22 mouse cellular contexts compared by ENCODE assay signal in the genomic region with DNA sequence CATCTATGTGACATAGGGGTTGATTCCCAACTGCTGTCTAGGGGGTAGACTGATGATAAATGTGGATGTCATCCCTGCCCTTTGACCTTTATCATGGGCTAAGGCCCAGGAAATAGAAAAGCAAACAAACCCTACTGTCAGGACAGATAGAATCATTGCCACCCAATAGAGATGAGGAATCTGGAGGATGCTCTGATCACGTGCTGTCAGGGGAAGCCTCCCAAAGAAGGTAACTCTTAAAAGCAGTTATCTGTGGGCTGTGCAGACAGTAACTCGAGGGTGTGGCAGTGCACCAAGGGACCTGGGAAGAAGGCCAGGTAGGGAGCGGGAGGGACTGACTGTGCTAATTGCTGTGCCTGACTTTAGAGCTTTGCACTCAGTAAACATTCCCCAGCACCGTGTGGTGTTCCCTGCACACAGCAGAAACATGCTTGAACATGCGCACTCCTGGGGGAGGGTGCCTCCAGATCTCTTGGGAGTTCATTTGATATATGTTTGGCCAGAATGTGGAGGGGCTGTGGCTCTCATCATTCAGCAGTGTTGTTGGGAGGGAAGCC. TPM values are rescaled to one million over a fixed set of nuclear protein-coding genes. Genes with fewer than 3 reads are reported as not detected.
A peak's percentile ranks its signal among the peaks of the same experiment; 100 is the strongest.
DNase-seq lines count a peak whose midpoint lies in the region; ATAC-seq and TF ChIP-seq lines count a peak whose summit lies in the region.
"Had no signal": no experiment of that assay in that cellular context is flagged by ENCODE, and none has a peak within 500 bp of the region (broad histone marks: within the 10 kb centered on the region; RNA-seq: fewer than 3 reads in every experiment).

No protein-coding gene starts in this region.

- TF ChIP-seq EP300 in liver, postnatal 0 days (IDR thresholded peaks at IDR 0.05; ENCODE audit: low read depth): no peak

- H3K27ac ChIP-seq in liver, postnatal 0 days (ENCODE audit: low read depth): no peak overlapping the region
- H3K27ac ChIP-seq in liver, embryonic 12.5 days: no peak overlapping the region
- H3K27ac ChIP-seq in embryonic facial prominence, embryonic 15.5 days (replicated peaks): 0 out of 2 replicates have a peak overlapping the region, but pooled peaks have one; percentile 34
- H3K27ac ChIP-seq in stomach, embryonic 16.5 days (ENCODE audit: low read length): no peak overlapping the region; the same call in 1 of the 2 replicates
- H3K27ac ChIP-seq: heart, adult 2 months; heart, embryonic 15.5 days; liver, embryonic 15.5 days; midbrain, embryonic 12.5 days; neural tube, embryonic 12.5 days had no signal

- ATAC-seq in liver, postnatal 0 days: peak; percentile 40
- ATAC-seq in liver, embryonic 12.5 days: no peak
- peak; percentile 88 for ATAC-seq in embryonic facial prominence, embryonic 15.5 days (ENCODE audit: insufficient number of reproducible peaks, low FRiP score, low TSS enrichment, low read depth)
- ATAC-seq in stomach, embryonic 16.5 days (ENCODE audit: insufficient read depth, low FRiP score): peak; percentile 76
- ATAC-seq: hindbrain, embryonic 16.5 days; lung, postnatal 0 days; Patski had no signal

- H3K4me1 ChIP-seq in liver, postnatal 0 days (ENCODE audit: insufficient read depth): no peaks in the 10 kb centered on the region
- H3K4me1 ChIP-seq in liver, embryonic 12.5 days: no peaks in the 10 kb centered on the region
- H3K4me1 ChIP-seq in embryonic facial prominence, embryonic 15.5 days: 0 out of 2 replicates have a peak, but pooled peaks cover 4% of the 10 kb centered on the region
- 0 out of 2 replicates have a peak, but pooled peaks cover 2% of the 10 kb centered on the region for H3K4me1 ChIP-seq in stomach, embryonic 16.5 days (ENCODE audit: control insufficient read depth, insufficient read depth, low read length)
- H3K4me1 ChIP-seq: heart, embryonic 15.5 days; liver, embryonic 15.5 days; midbrain, embryonic 12.5 days; neural tube, embryonic 12.5 days had no signal

- no peaks in the 10 kb centered on the region for H3K27me3 ChIP-seq in liver, postnatal 0 days (ENCODE audit: insufficient read depth, low read length)
- no peaks in the 10 kb centered on the region for H3K27me3 ChIP-seq in liver, embryonic 12.5 days (replicated peaks)
- H3K27me3 ChIP-seq in embryonic facial prominence, embryonic 15.5 days: no peaks in the 10 kb centered on the region
- H3K27me3 ChIP-seq in stomach, embryonic 16.5 days (ENCODE audit: control insufficient read depth, insufficient read depth, low read length): no peaks in the 10 kb centered on the region
- H3K27me3 ChIP-seq: heart, embryonic 15.5 days; liver, embryonic 15.5 days; midbrain, embryonic 12.5 days; neural tube, embryonic 12.5 days; Patski had no signal

- H3K4me2 ChIP-seq in liver, postnatal 0 days (ENCODE audit: low read depth, low read length): no peak overlapping the region
- no peak overlapping the region for H3K4me2 ChIP-seq in liver, embryonic 12.5 days
- no peak overlapping the region for H3K4me2 ChIP-seq in embryonic facial prominence, embryonic 15.5 days (replicated peaks)
- no peak overlapping the region for H3K4me2 ChIP-seq in stomach, embryonic 16.5 days (ENCODE audit: low read depth, low read length)
- H3K4me2 ChIP-seq: heart, embryonic 15.5 days; liver, embryonic 15.5 days; midbrain, embryonic 12.5 days; neural tube, embryonic 12.5 days had no signal

- DNase-seq in embryo, embryonic 10 days (ENCODE audit: low spot score): peak; percentile 7
- DNase-seq in embryo, embryonic 9.5 days (ENCODE audit: extremely low spot score): no peak
- no peak for DNase-seq in liver, postnatal 0 days
- DNase-seq in kidney, postnatal 25 days: no peak
- DNase-seq in right cerebral cortex, postnatal 25 days: no peak
- DNase-seq: adrenal gland, adult 8-10 months; cerebellum, adult 9-11 months; gastrocnemius, postnatal 10 days; heart, adult 2 months; kidney, adult 2 months; kidney, postnatal 10 days; thymus, adult 2 months had no signal

- no peaks in the 10 kb centered on the region for H3K36me3 ChIP-seq in liver, postnatal 0 days (replicated peaks; ENCODE audit: insufficient read depth, low read length)
- no peaks in the 10 kb centered on the region for H3K36me3 ChIP-seq in liver, embryonic 12.5 days
- H3K36me3 ChIP-seq in embryonic facial prominence, embryonic 15.5 days: no peaks in the 10 kb centered on the region
- H3K36me3 ChIP-seq in stomach, embryonic 16.5 days (ENCODE audit: control insufficient read depth, insufficient read depth, low read length): no peaks in the 10 kb centered on the region
- H3K36me3 ChIP-seq: heart, embryonic 15.5 days; liver, embryonic 15.5 days; midbrain, embryonic 12.5 days; neural tube, embryonic 12.5 days had no signal

- H3K4me3 ChIP-seq in liver, postnatal 0 days (ENCODE audit: low read depth, low read length): no peak overlapping the region
- no peak overlapping the region for H3K4me3 ChIP-seq in liver, embryonic 12.5 days
- no peak overlapping the region for H3K4me3 ChIP-seq in embryonic facial prominence, embryonic 15.5 days (replicated peaks)
- no peak overlapping the region for H3K4me3 ChIP-seq in stomach, embryonic 16.5 days (replicated peaks; ENCODE audit: low read length)
- H3K4me3 ChIP-seq: heart, adult 2 months; heart, embryonic 15.5 days; liver, embryonic 15.5 days; midbrain, embryonic 12.5 days; neural tube, embryonic 12.5 days had no signal

- H3K9me3 ChIP-seq in liver, postnatal 0 days (ENCODE audit: low read length): no peaks in the 10 kb centered on the region
- H3K9me3 ChIP-seq in liver, embryonic 12.5 days (replicated peaks): no peaks in the 10 kb centered on the region
- no peaks in the 10 kb centered on the region for H3K9me3 ChIP-seq in embryonic facial prominence, embryonic 15.5 days (replicated peaks)
- H3K9me3 ChIP-seq in stomach, embryonic 16.5 days (replicated peaks; ENCODE audit: control insufficient read depth, low read length): no peaks in the 10 kb centered on the region
- H3K9me3 ChIP-seq: heart, embryonic 15.5 days; liver, embryonic 15.5 days; midbrain, embryonic 12.5 days; neural tube, embryonic 12.5 days had no signal

- H3K9ac ChIP-seq in liver, postnatal 0 days (replicated peaks): no peak overlapping the region
- no peak overlapping the region for H3K9ac ChIP-seq in liver, embryonic 12.5 days
- H3K9ac ChIP-seq in embryonic facial prominence, embryonic 15.5 days: no peak overlapping the region
- H3K9ac ChIP-seq in stomach, embryonic 16.5 days (ENCODE audit: low read length): no peak overlapping the region
- H3K9ac ChIP-seq: heart, embryonic 15.5 days; liver, embryonic 15.5 days; midbrain, embryonic 12.5 days; neural tube, embryonic 12.5 days had no signal

- TF ChIP-seq CTCF in liver, postnatal 0 days (IDR thresholded peaks at IDR 0.05; ENCODE audit: low read depth): no peak

- WGBS in liver, postnatal 0 days (ENCODE audit: insufficient replicate concordance): 43% methylated on average over 5 of the region's 5 CpGs
- 54% methylated on average over 5 of the region's 5 CpGs for WGBS in liver, embryonic 12.5 days (ENCODE audit: insufficient replicate concordance)
- WGBS in embryonic facial prominence, embryonic 15.5 days: 44% methylated on average over 5 of the region's 5 CpGs
- 37% methylated on average over 5 of the region's 5 CpGs for WGBS in stomach, embryonic 16.5 days

RNA-seq across cellular contexts. Expression of gene Spin1, which starts 10.5 kb away (rescaled TPM):
- polyA plus RNA-seq in liver, postnatal 0 days (2015; fragmentation: Nextera tagmentation; extraction: Ambion mirVana): 11.7 and 12.6 TPM in 2 replicates
- polyA plus RNA-seq in liver, embryonic 12.5 days (2016; fragmentation: Nextera tagmentation; extraction: Ambion mirVana): 18.5 and 19.0 TPM in 2 replicates
- 84.7 and 87.6 TPM in 2 replicates for polyA plus RNA-seq in embryonic facial prominence, embryonic 15.5 days (2015; fragmentation: Nextera tagmentation; extraction: Ambion mirVana)
- polyA plus RNA-seq in stomach, embryonic 16.5 days (2015; fragmentation: Nextera tagmentation; extraction: Ambion mirVana): 64.8 and 66.5 TPM in 2 replicates
